Mouse (Mus musculus) CH12.LX (cell line): ENCODE measurements at regions not wholly inside any gene's neighbourhood (a gene's known extent, or its start where the extent isn't known, plus 50 kb on each side); places are given as distances from the start of the nearest gene placed in this dataset.

Experiments
- DNase-seq: peaks from one replicate; pipeline ENCODE4 v3.0.0-alpha.2; 2013; ENCODE audit errors: extremely low read depth
- H3K27ac ChIP-seq: 2 replicates; pipeline ENCODE4 v1.5.1; 2012; ENCODE audit warnings: low read depth, mild to moderate bottlenecking, control low read depth, moderate library complexity; ENCODE audit not compliant: insufficient read depth
- H3K27me3 ChIP-seq: replicated peaks from 2 replicates; pipeline ENCODE3; 2012; ENCODE audit warnings: inconsistent platforms
- H3K36me3 ChIP-seq, 2 experiments: replicated peaks in 1 of 2; 2 replicates each; pipeline versions ENCODE3 to v1.6.1; 2012; ENCODE audit warnings: inconsistent platforms in 1 of 2, low read length in 1 of 2, mild to moderate bottlenecking in 1 of 2, mixed read lengths in 1 of 2, moderate library complexity in 1 of 2; ENCODE audit not compliant: control insufficient read depth in 1 of 2, insufficient read depth in 1 of 2
- H3K4me1 ChIP-seq, 2 experiments: 2 replicates each; pipeline ENCODE4 v1.6.1; 2012; ENCODE audit warnings: inconsistent platforms in 1 of 2, moderate library complexity in 1 of 2; ENCODE audit not compliant: insufficient read depth in 2 of 2, control insufficient read depth in 1 of 2
- H3K4me2 ChIP-seq: 2 replicates; pipeline ENCODE4 v1.6.1; 2012; ENCODE audit warnings: low read depth, mild to moderate bottlenecking, control low read depth; ENCODE audit not compliant: poor library complexity, insufficient read depth, severe bottlenecking
- H3K4me3 ChIP-seq, 3 experiments: fragments of 150-350 bp in 1 of 3; sonication (generic) in 1 of 3; replicated peaks in 1 of 3; 2 replicates each; pipeline versions ENCODE3 to v1.5.1; 2011 to 2012; ENCODE audit warnings: low read depth in 2 of 3, low read length in 2 of 3, mild to moderate bottlenecking in 2 of 3, moderate library complexity in 2 of 3, control low read depth in 1 of 3, improper control_type of control experiment in 1 of 3, inconsistent platforms in 1 of 3, mixed read lengths in 1 of 3; ENCODE audit not compliant: poor library complexity in 1 of 3
- H3K79me2 ChIP-seq: replicated peaks from 2 replicates; pipeline ENCODE4 v1.6.1; 2012; ENCODE audit warnings: mild to moderate bottlenecking, moderate library complexity; ENCODE audit not compliant: control insufficient read depth, poor library complexity, insufficient read depth, severe bottlenecking; ENCODE audit errors: extremely low read depth
- H3K9ac ChIP-seq: 2 replicates; pipeline ENCODE4 v1.6.1; 2012; ENCODE audit warnings: low read depth, mild to moderate bottlenecking, control low read depth, moderate library complexity; ENCODE audit not compliant: insufficient read depth
- H3K9me3 ChIP-seq: replicated peaks from 2 replicates; pipeline ENCODE3; 2012; ENCODE audit warnings: low read length, inconsistent platforms, mixed read lengths
- BHLHE40 ChIP-seq: IDR thresholded peaks from 2 replicates; pipeline ENCODE4 v1.6.1; 2011; ENCODE audit warnings: mild to moderate bottlenecking, low read depth, low read length, improper control_type of control experiment
- CHD1 ChIP-seq: IDR thresholded peaks from 2 replicates; pipeline ENCODE4 v1.6.1; 2012; ENCODE audit warnings: low read depth, low read length, improper control_type of control experiment, inconsistent platforms
- CHD2 ChIP-seq: IDR thresholded peaks from 2 replicates; pipeline ENCODE4 v1.6.1; 2011; ENCODE audit warnings: low read length, improper control_type of control experiment
- ETS1 ChIP-seq: conservative IDR thresholded peaks from 2 replicates; pipeline ENCODE4 v1.6.1; 2012; ENCODE audit warnings: low read depth, mild to moderate bottlenecking, inconsistent platforms, low read length, improper control_type of control experiment, moderate library complexity
- GABPA ChIP-seq: IDR thresholded peaks from 2 replicates; pipeline ENCODE4 v1.6.1; 2012; ENCODE audit warnings: low read depth, low read length, improper control_type of control experiment, inconsistent platforms; ENCODE audit not compliant: insufficient replicate concordance
- HCFC1 ChIP-seq: IDR thresholded peaks from 2 replicates; pipeline ENCODE4 v1.6.1; 2012; ENCODE audit warnings: low read depth, mild to moderate bottlenecking, inconsistent platforms, low read length, improper control_type of control experiment
- IRF4 ChIP-seq: IDR thresholded peaks from 2 replicates; pipeline ENCODE4 v1.6.1; 2014; ENCODE audit warnings: low read depth, mild to moderate bottlenecking, inconsistent platforms, low read length, improper control_type of control experiment
- JUND ChIP-seq: conservative IDR thresholded peaks from 2 replicates; pipeline ENCODE4 v1.6.1; 2011; ENCODE audit warnings: low read depth, low read length, improper control_type of control experiment
- KAT2A ChIP-seq: IDR thresholded peaks from 2 replicates; pipeline ENCODE4 v1.6.1; 2012; ENCODE audit warnings: low read length, improper control_type of control experiment, inconsistent platforms; ENCODE audit not compliant: insufficient replicate concordance
- MAFK ChIP-seq: IDR thresholded peaks from 2 replicates; pipeline ENCODE4 v1.6.1; 2011; ENCODE audit warnings: low read length, improper control_type of control experiment; ENCODE audit not compliant: insufficient replicate concordance
- MAX ChIP-seq: IDR thresholded peaks from 2 replicates; pipeline ENCODE4 v1.6.1; 2011; ENCODE audit warnings: low read length, improper control_type of control experiment
- MAZ ChIP-seq: IDR thresholded peaks from 2 replicates; pipeline ENCODE4 v1.6.1; 2012; ENCODE audit warnings: low read depth, mild to moderate bottlenecking, inconsistent platforms, low read length, improper control_type of control experiment, moderate library complexity
- MEF2A ChIP-seq: IDR thresholded peaks from 2 replicates; pipeline ENCODE4 v1.6.1; 2014; ENCODE audit warnings: low read depth, mild to moderate bottlenecking, inconsistent platforms, low read length, improper control_type of control experiment, borderline replicate concordance
- MYC ChIP-seq: IDR thresholded peaks from 2 replicates; pipeline ENCODE4 v1.6.1; 2011; ENCODE audit warnings: low read depth, mild to moderate bottlenecking, improper control_type of control experiment, low read length
- NELFE ChIP-seq: IDR thresholded peaks from 2 replicates; pipeline ENCODE4 v1.6.1; 2011; ENCODE audit warnings: low read depth, low read length, improper control_type of control experiment
- PAX5 ChIP-seq: IDR thresholded peaks from 2 replicates; pipeline ENCODE4 v1.6.1; 2012; ENCODE audit warnings: low read length, inconsistent platforms, mixed read lengths
- POLR2A ChIP-seq: IDR thresholded peaks from 2 replicates; pipeline ENCODE4 v1.6.1; 2011; ENCODE audit warnings: low read depth, mild to moderate bottlenecking, improper control_type of control experiment, low read length
- SMC3 ChIP-seq: IDR thresholded peaks from 2 replicates; pipeline ENCODE4 v1.6.1; 2011; ENCODE audit warnings: low read depth, low read length, improper control_type of control experiment
- TBP ChIP-seq: conservative IDR thresholded peaks from 2 replicates; pipeline ENCODE4 v1.6.1; 2011; ENCODE audit warnings: low read depth, low read length, improper control_type of control experiment
- USF2 ChIP-seq: conservative IDR thresholded peaks from 2 replicates; pipeline ENCODE4 v1.6.1; 2011; ENCODE audit warnings: low read depth, low read length, improper control_type of control experiment
- ZC3H11A ChIP-seq: IDR thresholded peaks from 2 replicates; pipeline ENCODE4 v1.6.1; 2012; ENCODE audit warnings: low read depth, mild to moderate bottlenecking, inconsistent platforms, low read length, improper control_type of control experiment
- ZMIZ1 ChIP-seq: IDR thresholded peaks from 2 replicates; pipeline ENCODE4 v1.6.1; 2012; ENCODE audit warnings: low read depth, mild to moderate bottlenecking, inconsistent platforms, low read length, improper control_type of control experiment
- ZNF384 ChIP-seq: IDR thresholded peaks from 2 replicates; pipeline ENCODE4 v1.6.1; 2012; ENCODE audit warnings: low read depth, low read length, improper control_type of control experiment, inconsistent platforms
- dilution Hi-C: fragments of 300-500 bp; cut with MboI; formaldehyde crosslinking; loops from 2 replicates; pipeline ENCODE4 v1.14.3; 2020; ENCODE audit warnings: low sequenced_read_pairs; ENCODE audit not compliant: extremely low pct_unique_long_range_greater_than_20kb, extremely low pct_ligation_motif_present
- in situ Hi-C: fragments of 300-500 bp; cut with MboI; formaldehyde crosslinking; loops from 3 replicates; pipeline ENCODE4 v1.14.3; 2019; ENCODE audit warnings: low sequenced_read_pairs, low pct_ligation_motif_present, low pct_unique_long_range_greater_than_20kb, mixed read lengths

DNA sequence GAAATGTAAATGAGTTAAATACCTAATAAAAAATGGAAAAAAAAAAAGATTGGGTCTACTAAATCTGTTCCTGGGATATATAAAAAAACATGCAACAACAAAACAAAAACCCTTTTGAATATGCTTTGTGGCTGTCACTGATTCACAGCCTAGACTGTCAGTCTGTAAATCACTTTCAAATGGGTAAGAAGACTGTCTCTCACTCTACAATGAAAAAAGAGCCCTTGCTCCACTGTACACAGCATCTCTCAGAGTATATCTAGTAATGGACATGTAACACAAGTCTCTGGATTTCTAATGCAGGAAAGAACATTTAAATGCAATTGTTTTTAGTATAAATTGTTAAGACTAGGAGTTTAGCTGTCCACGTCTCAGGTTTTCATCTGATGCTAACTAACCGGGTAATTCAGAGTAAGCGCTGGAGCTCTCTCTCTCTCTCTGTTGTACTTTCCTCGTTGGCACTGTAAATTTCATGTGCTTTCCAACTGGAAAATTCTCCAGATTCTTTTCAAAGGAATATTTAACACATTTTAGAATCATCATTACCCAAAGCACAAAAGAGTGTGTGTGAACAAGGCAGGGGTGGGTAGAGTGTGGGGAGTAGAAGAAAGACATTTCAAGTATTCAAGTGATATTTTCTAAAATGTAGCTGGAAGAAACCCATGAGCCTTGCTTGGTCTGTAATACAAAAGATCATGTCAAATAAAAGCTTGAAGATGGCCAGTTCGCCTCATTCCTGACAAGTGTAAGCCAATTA is 66.6 kb upstream of the Pam start:
- Histone ChIP-seq H3K79me2 (no peaks in the 10 kb centered on the region), H3K9me3 (peaks cover 40% of the 10 kb centered on the region), H3K36me3 (no peaks in the 10 kb centered on the region), H3K27ac (no peak overlapping the region), H3K4me2 (no peak overlapping the region), H3K27me3 (no peaks in the 10 kb centered on the region), H3K4me3 (no peak overlapping the region), H3K4me1 (no peaks in the 10 kb centered on the region), H3K9ac (no peak overlapping the region)
- TF ChIP-seq NELFE (no peak), MAFK (no peak), POLR2A (no peak), SMC3 (no peak), CHD1 (no peak), TBP (no peak), KAT2A (no peak), GABPA (no peak), MAX (no peak), MYC (no peak), ZC3H11A (no peak), ZMIZ1 (no peak), JUND (no peak)
- dilution Hi-C loops (no loop called here), in situ Hi-C loops (no loop called here)
- DNase-seq = no peak

DNA sequence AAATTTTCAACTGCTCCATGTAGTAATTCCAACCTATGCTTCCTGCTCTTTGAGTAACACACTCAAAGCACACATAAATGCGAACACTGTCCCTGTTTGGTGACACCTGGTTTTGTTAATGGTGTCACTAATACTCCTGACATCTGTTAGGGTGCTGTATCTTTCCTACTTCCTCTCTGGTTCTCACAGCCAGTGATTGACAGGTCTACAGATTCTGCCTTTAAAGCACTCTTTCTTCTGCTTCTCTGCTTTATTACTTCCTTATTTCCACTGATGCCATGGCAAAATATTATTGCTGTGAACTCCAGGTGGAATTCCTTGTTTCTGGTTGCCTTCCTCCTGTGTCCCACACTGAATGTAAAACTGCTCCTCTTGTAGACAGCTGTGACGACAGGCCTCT is 63.5 kb upstream of the Pam start:
- in situ Hi-C loops (no loop called here), dilution Hi-C loops (no loop called here)
- H3K4me2 ChIP-seq = no peak overlapping the region
- no peaks in the 10 kb centered on the region for H3K36me3 ChIP-seq
- no peak overlapping the region for H3K4me3 ChIP-seq
- H3K9ac ChIP-seq = no peak overlapping the region
- no peak for DNase-seq
- no peaks in the 10 kb centered on the region for H3K27me3 ChIP-seq
- no peak overlapping the region for H3K27ac ChIP-seq
- H3K79me2 ChIP-seq = no peaks in the 10 kb centered on the region
- no peak for TF ChIP-seq CHD2
- TF ChIP-seq MEF2A = no peak
- no peak for TF ChIP-seq IRF4
- TF ChIP-seq KAT2A = no peak
- no peak for TF ChIP-seq POLR2A
- no peak for TF ChIP-seq HCFC1
- no peak for TF ChIP-seq PAX5
- TF ChIP-seq MAFK = no peak
- no peak for TF ChIP-seq MAZ
- no peak for TF ChIP-seq USF2
- no peak for TF ChIP-seq GABPA
- no peak for TF ChIP-seq BHLHE40
- no peak for TF ChIP-seq ETS1
- TF ChIP-seq ZNF384 = no peak
- peaks cover 39% of the 10 kb centered on the region for H3K9me3 ChIP-seq
- no peaks in the 10 kb centered on the region for H3K4me1 ChIP-seq
